Mouse (Mus musculus) heart, embryonic 14.5 days (tissue): Measurements from ENCODE around the gene Prim1. TPM values are rescaled to one million over a fixed set of nuclear protein-coding genes. Genes with fewer than 3 reads are reported as not detected.

Experiments used
- ATAC-seq: fragments of 200-750 bp; cut with Nextera tagmentation; 2 replicates; pipeline ENCODE4 v1.8.0; 2017; ENCODE audit warnings: low read depth, moderate TSS enrichment; ENCODE audit not compliant: insufficient number of reproducible peaks, insufficient read depth, low FRiP score
- H3K27ac ChIP-seq, 2 experiments: fragments of 200-500 bp in 1 of 2; fragments of 300-500 bp in 1 of 2; sonication (generic) in 1 of 2; replicated peaks in 1 of 2; 2 replicates each; pipeline ENCODE4 v1.5.1; 2012 to 2014; ENCODE audit warnings: low read depth in 2 of 2, low read length in 2 of 2, control low read depth in 1 of 2, mild to moderate bottlenecking in 1 of 2, mixed read lengths in 1 of 2; ENCODE audit not compliant: control insufficient read depth in 1 of 2, insufficient read depth in 1 of 2
- H3K27me3 ChIP-seq: fragments of 300-500 bp; sonication (generic); 2 replicates; pipeline ENCODE4 v1.6.1; 2014; ENCODE audit warnings: mild to moderate bottlenecking, low read length, control low read depth; ENCODE audit not compliant: control insufficient read depth, insufficient read depth
- H3K36me3 ChIP-seq: fragments of 300-500 bp; sonication (generic); 2 replicates; pipeline ENCODE4 v1.6.1; 2014; ENCODE audit warnings: mild to moderate bottlenecking, control low read depth, low read length, mixed read lengths; ENCODE audit not compliant: control insufficient read depth, insufficient read depth
- H3K4me1 ChIP-seq, 2 experiments: fragments of 200-500 bp in 1 of 2; fragments of 300-500 bp in 1 of 2; sonication (generic) in 1 of 2; 2 replicates each; pipeline ENCODE4 v1.6.1; 2012 to 2014; ENCODE audit warnings: low read length in 2 of 2, control low read depth in 1 of 2, mixed read lengths in 1 of 2; ENCODE audit not compliant: control insufficient read depth in 2 of 2, insufficient read depth in 2 of 2
- H3K4me2 ChIP-seq: fragments of 300-500 bp; sonication (generic); 2 replicates; pipeline ENCODE4 v1.6.1; 2014; ENCODE audit warnings: mild to moderate bottlenecking, low read length
- H3K4me3 ChIP-seq, 2 experiments: fragments of 200-500 bp in 1 of 2; fragments of 300-500 bp in 1 of 2; sonication (generic) in 1 of 2; 2 replicates each; pipeline ENCODE4 v1.5.1; 2012 to 2014; ENCODE audit warnings: low read length in 2 of 2, mild to moderate bottlenecking in 2 of 2, control low read depth in 1 of 2, low read depth in 1 of 2, moderate library complexity in 1 of 2; ENCODE audit not compliant: control insufficient read depth in 1 of 2, insufficient read depth in 1 of 2
- H3K9ac ChIP-seq: fragments of 300-500 bp; sonication (generic); 2 replicates; pipeline ENCODE4 v1.6.1; 2014; ENCODE audit warnings: mild to moderate bottlenecking, low read length
- H3K9me3 ChIP-seq: fragments of 300-500 bp; sonication (generic); 2 replicates; pipeline ENCODE4 v1.6.1; 2016; ENCODE audit warnings: low read length, control low read depth; ENCODE audit not compliant: control insufficient read depth
- WGBS: fragments of 180-500 bp; shearing (Covaris S2); extraction: QIAGEN DNeasy Blood & Tissue Kit; methylation state at CpG from one replicate; pipeline ENCODE4 v1.1.7; 2014; 5-methylcytosine and 5-hydroxymethylcytosine counted together
- polyA plus RNA-seq: library from polyadenylated mRNA; unstranded; fragments of >200 nt; fragmentation: Nextera tagmentation; extraction: Ambion mirVana; gene quantifications from 2 replicates; pipeline ENCODE4 v1.2.1, GENCODE M21; 2014

Gene Prim1
- polyA plus RNA-seq, 1 experiment from 2014 or later = 44.8 TPM

DNA sequence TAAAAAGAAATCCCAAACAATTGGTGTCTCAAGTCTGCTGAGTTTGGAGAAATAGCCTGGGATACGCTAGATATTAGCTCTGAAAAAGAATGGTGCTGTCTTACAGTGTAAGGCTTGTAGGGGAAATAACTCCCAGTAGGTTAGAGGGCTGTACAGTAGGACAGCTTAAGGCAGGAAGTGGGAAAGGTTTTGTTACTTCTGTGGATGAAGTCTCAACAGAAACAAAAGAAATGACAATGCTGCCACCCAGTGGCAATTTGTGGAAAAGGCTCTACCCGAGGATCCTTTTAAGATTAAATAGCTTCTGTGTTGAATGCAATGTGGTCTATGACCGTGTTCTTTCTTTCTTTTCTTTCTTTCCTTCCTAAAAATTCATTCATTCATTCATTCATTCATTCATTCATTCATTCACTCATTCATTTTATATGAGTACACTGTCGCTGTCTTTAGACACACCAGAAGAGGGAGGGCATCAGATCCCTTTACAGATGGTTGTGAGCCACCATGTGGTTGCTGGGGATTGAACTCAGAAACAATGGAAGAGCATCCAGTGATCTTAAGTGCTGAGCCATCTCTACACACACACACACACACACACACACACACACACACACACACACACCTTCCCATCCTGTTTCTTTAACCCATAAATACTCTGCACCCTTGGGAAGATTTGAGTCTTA lies 6.6 kb upstream of the Prim1 start:
- 3% methylated on average over 4 of the region's 4 CpGs for WGBS
- no peak overlapping the region for H3K9ac ChIP-seq
- H3K27ac ChIP-seq = no peak overlapping the region
- H3K9me3 ChIP-seq = no peaks in the 10 kb centered on the region
- H3K27me3 ChIP-seq = no peaks in the 10 kb centered on the region
- H3K36me3 ChIP-seq = no peaks in the 10 kb centered on the region
- H3K4me1 ChIP-seq = no peaks in the 10 kb centered on the region
- H3K4me3 ChIP-seq = no peak overlapping the region
- ATAC-seq = no peak
- H3K4me2 ChIP-seq = no peak overlapping the region

- Histone ChIP-seq H3K27ac (no peak overlapping the region), H3K4me2 (no peak overlapping the region), H3K9ac (no peak overlapping the region), H3K4me3 (no peak overlapping the region), H3K36me3 (no peaks in the 10 kb centered on the region), H3K4me1 (no peaks in the 10 kb centered on the region), H3K9me3 (no peaks in the 10 kb centered on the region), H3K27me3 (no peaks in the 10 kb centered on the region)
- WGBS = 76% methylated on average over 5 of the region's 5 CpGs
- no peak for ATAC-seq
Observed at GRCm38 (mm10) chr10:128009735-128010134, 5.2 kb upstream of the Prim1 start.

DNA sequence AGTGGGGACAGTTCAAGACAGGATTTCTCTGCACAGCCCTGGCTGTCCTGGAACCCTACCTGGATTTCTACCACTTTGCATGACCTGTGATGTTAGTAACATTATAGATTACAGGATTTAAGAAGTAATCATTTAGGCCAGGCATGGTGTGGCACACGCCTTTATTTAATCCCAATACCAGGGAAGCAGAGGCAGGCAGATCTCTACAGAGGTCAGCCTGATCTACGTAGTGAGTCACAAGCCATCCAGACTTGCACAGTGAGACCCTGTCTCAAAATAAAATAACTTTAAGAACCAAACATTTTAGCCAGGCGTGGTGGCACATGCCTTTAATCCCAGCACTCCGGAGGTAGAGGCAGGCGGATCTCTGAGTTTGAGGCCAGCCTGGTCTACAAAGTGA lies 7.2 kb downstream of the Prim1 start:
- Histone ChIP-seq H3K27me3 (no peaks in the 10 kb centered on the region), H3K4me2 (no peak overlapping the region), H3K36me3 (peaks cover 74% of the 10 kb centered on the region), H3K4me1 (no peaks in the 10 kb centered on the region), H3K9ac (no peak overlapping the region), H3K9me3 (no peaks in the 10 kb centered on the region), H3K27ac (no peak overlapping the region), H3K4me3 (no peak overlapping the region)
- 93% methylated on average over 5 of the region's 5 CpGs for WGBS
- no peak for ATAC-seq

- no peak overlapping the region for H3K9ac ChIP-seq
- WGBS = 91% methylated on average over 10 of the region's 10 CpGs
- no peak overlapping the region for H3K4me3 ChIP-seq
- H3K9me3 ChIP-seq = no peaks in the 10 kb centered on the region
- no peak overlapping the region for H3K4me2 ChIP-seq
- H3K27ac ChIP-seq = no peak overlapping the region
- H3K36me3 ChIP-seq = peaks cover 80% of the 10 kb centered on the region
- H3K4me1 ChIP-seq = no peaks in the 10 kb centered on the region
- no peak for ATAC-seq
- no peaks in the 10 kb centered on the region for H3K27me3 ChIP-seq
Observed at GRCm38 (mm10) chr10:128023496-128023895, 8.5 kb downstream of the Prim1 start.

GRCm38 (mm10) chr10:128029931-128030330 lies 15.0 kb downstream of the Prim1 start:
- Histone ChIP-seq H3K9me3 (no peaks in the 10 kb centered on the region), H3K4me3 (no peak overlapping the region), H3K9ac (no peak overlapping the region), H3K4me1 (peaks cover 0 to 5% of the 10 kb centered on the region in 2 experiments; a peak in 2 of 4 replicates), H3K27me3 (no peaks in the 10 kb centered on the region), H3K27ac (no peak overlapping the region), H3K4me2 (no peak overlapping the region), H3K36me3 (peaks cover 51% of the 10 kb centered on the region)
- WGBS = 90% methylated on average over 7 of the region's 7 CpGs
- ATAC-seq = no peak

GRCm38 (mm10) chr10:128030860-128031259 lies 15.9 kb downstream of the Prim1 start:
- Histone ChIP-seq H3K27ac (no peak overlapping the region), H3K4me2 (no peak overlapping the region), H3K27me3 (no peaks in the 10 kb centered on the region), H3K4me1 (peaks cover 0 to 5% of the 10 kb centered on the region in 2 experiments; a peak in 2 of 4 replicates), H3K4me3 (no peak overlapping the region), H3K9me3 (no peaks in the 10 kb centered on the region), H3K36me3 (peaks cover 44% of the 10 kb centered on the region), H3K9ac (no peak overlapping the region)
- WGBS = 57% methylated on average over 2 of the region's 2 CpGs
- no peak for ATAC-seq

DNA sequence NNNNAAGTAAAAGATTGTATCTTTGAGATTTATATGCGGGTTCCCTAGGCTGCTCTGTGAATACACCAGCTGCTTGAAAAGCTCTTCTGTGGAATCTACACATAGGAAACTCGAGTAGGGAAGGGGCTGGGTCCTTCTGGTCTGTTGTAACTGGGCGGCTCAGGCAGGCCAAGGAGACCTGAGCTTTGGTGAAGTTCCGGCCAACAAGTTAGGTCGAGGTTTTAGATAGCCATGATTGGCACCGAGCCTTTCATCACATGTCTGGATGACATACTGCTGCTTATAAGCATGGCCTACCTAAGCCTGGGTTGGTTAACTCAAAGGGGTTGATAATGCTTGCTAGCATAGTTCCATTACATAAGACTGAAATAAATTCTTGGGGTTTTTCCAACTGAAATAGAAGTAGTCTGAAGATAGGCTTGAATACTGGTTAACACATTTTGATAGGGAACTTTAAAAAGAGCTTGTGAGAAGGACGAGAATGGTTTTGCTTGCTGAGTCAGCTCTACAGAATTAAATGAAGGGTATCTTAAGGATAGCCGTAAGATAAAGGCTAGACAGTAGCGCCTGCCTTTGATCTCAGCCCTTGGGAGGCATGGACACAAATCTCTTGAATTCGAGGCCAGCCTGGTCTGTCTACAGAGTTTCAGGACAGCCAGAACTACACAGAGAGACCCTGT lies 21.9 kb downstream of the Prim1 start:
- H3K4me1 ChIP-seq = peaks cover 3 to 51% of the 10 kb centered on the region in 2 experiments
- ATAC-seq = peak; percentile 33; the same call in 1 of the 2 replicates
- peak overlapping the region; percentile 96 to 100 for H3K27ac ChIP-seq
- H3K9me3 ChIP-seq = no peaks in the 10 kb centered on the region
- peak overlapping the region; percentile 99 for H3K9ac ChIP-seq
- H3K36me3 ChIP-seq = peaks cover 47% of the 10 kb centered on the region
- no peaks in the 10 kb centered on the region for H3K27me3 ChIP-seq
- WGBS = under 1% methylated on average over 10 of the region's 10 CpGs
- peak overlapping the region; percentile 84 for H3K4me2 ChIP-seq
- H3K4me3 ChIP-seq = peak overlapping the region; percentile 88 to 92
